Mouse (Mus musculus) Patski (cell line): ENCODE measurements around the gene Col19a1. TPM values are rescaled to one million over a fixed set of nuclear protein-coding genes. Genes with fewer than 3 reads are reported as not detected.
A peak's percentile ranks its signal among the peaks of the same experiment; 100 is the strongest.

Source experiments
- ATAC-seq: fragments of 100-300 bp; one replicate; pipeline ENCODE4 v1.8.0; 2021
- CTCF ChIA-PET: fragments of 350-600 bp; sonication (Branson Sonifier 250); formaldehyde crosslinking; loops from one replicate; lab custom pipeline; 2022; ENCODE audit warnings: inconsistent platforms; lab: Charles Lee
- POLR2A ChIA-PET: fragments of 350-600 bp; sonication (Branson Sonifier 250); formaldehyde crosslinking; loops from one replicate; lab custom pipeline; 2022; ENCODE audit warnings: antibody characterized with exemption, inconsistent platforms; lab: Charles Lee
- DNase-seq: peaks from one replicate; pipeline ENCODE4 v3.0.0-alpha.2; 2011; ENCODE audit warnings: low read depth, low spot score
- H3K27me3 ChIP-seq: fragments of 371-371 bp; one replicate; pipeline ENCODE4 v1.5.1; 2021
- CTCF ChIP-seq: fragments of 100-300 bp; IDR thresholded peaks from one replicate; pipeline ENCODE4 v1.5.1; 2021
- in situ Hi-C: fragments of 300-500 bp; cut with MboI; formaldehyde crosslinking; loops from 3 replicates; pipeline ENCODE4 v1.11.1; 2018; ENCODE audit warnings: low pct_unique_long_range_greater_than_20kb, mixed read lengths
- polyA plus RNA-seq: library from polyadenylated mRNA; unstranded; gene quantifications from one replicate; pipeline ENCODE4 v1.2.3, GENCODE M21; 2021

The Col19a1 gene
- polyA plus RNA-seq, 1 experiment from 2014 or later = not detected

DNA sequence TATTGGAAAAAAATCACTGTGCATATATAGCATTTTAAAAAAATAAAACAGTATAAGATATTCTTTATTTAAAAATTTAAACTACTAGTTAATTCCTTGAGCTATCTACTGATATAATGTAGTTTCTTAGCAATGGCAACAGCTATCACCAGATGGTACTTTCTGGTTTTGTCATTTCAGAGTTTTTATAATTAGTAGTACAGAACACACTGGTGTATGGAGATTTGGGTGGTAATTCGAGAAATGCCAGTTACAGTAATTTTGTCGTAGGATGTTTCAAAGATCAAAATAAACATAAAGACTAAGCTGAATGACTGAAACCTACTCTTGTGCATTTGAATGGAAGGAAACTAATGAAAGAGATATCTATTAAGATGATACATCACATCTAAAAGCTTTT is 129.3 kb downstream of the Col19a1 start:
- ChIA-PET POLR2A (no interaction called here), CTCF (no interaction called here)
- DNase-seq = no peak
- no peak for ATAC-seq
- no peak for TF ChIP-seq CTCF
- in situ Hi-C loops = no loop called here
- H3K27me3 ChIP-seq = no peaks in the 10 kb centered on the region

DNA sequence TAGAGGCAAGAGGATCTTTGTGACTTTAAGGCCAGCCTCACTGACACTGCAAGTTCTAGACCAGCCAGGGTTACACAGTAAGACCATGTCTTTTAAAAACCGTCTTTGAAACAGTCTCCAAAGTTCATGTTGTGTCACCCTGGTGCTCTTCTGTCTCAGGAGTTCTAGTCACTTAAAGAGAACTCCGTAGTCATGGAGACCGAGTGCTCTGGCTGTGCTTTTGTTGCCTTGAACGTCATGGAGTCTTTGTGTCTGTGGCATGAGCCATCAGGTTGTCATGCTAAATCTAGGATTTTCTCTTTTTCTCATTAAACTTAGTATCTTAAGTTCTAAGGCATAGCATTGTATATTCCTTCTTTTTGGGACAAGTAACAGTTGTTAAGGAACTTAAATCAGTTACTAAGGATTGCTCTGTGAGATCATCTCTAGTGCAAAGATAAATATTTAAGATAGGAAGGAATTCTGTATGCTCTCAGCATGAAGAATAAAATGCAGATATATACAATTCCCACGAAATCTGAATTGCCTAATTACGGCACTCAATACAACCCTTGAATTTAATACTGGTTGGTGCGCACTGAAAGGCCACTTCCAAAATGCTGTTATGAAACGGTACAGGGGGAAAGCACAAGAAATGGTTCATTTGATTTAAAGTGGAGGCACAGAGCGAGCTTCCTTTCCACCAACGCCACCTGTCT is 134.6 kb downstream of the Col19a1 start:
- in situ Hi-C loops = no loop called here
- ChIA-PET POLR2A (no interaction called here), CTCF (no interaction called here)
- DNase-seq (no peak), ATAC-seq (no peak)
- TF ChIP-seq CTCF = no peak
- H3K27me3 ChIP-seq = no peaks in the 10 kb centered on the region

DNA sequence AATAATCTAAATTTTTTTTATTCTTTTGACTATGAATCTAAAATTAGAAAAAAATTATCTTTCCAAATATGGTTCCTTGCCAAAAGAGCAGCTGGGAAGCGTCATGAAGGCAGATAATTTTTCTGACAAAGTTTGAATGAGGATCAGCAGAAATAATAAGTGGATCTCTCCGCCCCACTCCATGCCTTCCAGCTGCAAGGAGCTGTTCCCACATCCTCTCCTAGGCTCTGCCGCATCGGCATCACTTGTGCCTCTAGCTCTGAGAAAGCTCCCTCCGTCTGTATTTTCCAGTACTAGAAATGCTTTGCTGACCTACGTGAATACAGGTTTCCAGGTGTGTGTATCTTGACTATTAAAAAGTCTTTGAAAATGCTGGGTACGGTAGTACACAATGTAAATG is 135.1 kb downstream of the Col19a1 start:
- ATAC-seq (no peak), DNase-seq (no peak)
- in situ Hi-C loops = no loop called here
- POLR2A ChIA-PET = no interaction called here
- H3K27me3 ChIP-seq = no peaks in the 10 kb centered on the region
- CTCF ChIA-PET = no interaction called here
- no peak for TF ChIP-seq CTCF

DNA sequence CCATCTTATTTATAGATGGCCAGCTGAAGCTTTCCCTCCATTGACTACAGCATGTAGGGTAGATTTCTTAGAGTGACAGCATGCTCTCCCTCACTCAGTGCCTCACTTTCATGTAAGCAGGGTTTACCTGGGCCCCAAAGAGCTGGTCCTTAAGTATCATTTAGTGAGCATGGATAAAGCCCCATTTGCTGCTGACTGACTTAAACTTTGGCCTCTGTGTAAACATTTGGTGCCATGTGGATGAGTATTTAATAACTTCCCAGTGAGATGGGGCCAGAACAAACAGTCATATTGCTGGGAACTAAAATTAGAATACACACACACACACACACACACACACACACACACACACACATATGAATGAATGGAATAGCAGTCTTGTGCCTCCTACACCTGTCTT is 149.8 kb downstream of the Col19a1 start:
- DNase-seq (no peak), ATAC-seq (no peak)
- in situ Hi-C loops = no loop called here
- ChIA-PET CTCF (interaction anchor here (1.6 kb wide), 1 partner anchor 9 kb away, joined by 4 read pairs; no protein-coding TSS in a partner anchor), POLR2A (no interaction called here)
- TF ChIP-seq CTCF = no peak
- H3K27me3 ChIP-seq = peaks cover 6% of the 10 kb centered on the region

DNA sequence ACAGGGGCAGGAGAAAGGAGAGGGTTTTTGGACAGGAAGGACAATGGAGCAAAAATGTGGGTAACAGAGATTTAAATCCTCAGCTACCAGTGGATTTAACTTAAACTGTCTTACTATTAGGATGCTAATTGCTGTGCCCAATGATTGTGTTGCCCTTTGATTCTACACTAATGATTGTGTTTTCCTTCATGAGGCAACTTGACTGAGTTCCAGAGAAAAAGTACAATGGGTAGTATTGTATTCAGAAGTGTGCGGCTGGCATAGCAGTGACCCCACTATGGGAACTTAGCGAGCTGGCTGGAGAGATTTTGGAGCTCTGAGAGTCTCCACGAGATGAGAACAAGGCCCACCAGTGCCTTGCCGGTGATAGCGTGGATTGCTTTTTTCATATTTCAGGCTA is 159.0 kb downstream of the Col19a1 start:
- POLR2A ChIA-PET = interaction anchor here (0.6 kb wide), 1 partner anchor 28 kb away, joined by 3 read pairs; no protein-coding TSS in a partner anchor
- no peak for TF ChIP-seq CTCF
- no peak for DNase-seq
- ATAC-seq = no peak
- peaks cover 12% of the 10 kb centered on the region for H3K27me3 ChIP-seq
- CTCF ChIA-PET = interaction anchor here (1.1 to 1.3 kb wide), 2 partner anchors 8 to 15 kb away, joined by 4 read pairs; no protein-coding TSS in a partner anchor
- in situ Hi-C loops = no loop called here

DNA sequence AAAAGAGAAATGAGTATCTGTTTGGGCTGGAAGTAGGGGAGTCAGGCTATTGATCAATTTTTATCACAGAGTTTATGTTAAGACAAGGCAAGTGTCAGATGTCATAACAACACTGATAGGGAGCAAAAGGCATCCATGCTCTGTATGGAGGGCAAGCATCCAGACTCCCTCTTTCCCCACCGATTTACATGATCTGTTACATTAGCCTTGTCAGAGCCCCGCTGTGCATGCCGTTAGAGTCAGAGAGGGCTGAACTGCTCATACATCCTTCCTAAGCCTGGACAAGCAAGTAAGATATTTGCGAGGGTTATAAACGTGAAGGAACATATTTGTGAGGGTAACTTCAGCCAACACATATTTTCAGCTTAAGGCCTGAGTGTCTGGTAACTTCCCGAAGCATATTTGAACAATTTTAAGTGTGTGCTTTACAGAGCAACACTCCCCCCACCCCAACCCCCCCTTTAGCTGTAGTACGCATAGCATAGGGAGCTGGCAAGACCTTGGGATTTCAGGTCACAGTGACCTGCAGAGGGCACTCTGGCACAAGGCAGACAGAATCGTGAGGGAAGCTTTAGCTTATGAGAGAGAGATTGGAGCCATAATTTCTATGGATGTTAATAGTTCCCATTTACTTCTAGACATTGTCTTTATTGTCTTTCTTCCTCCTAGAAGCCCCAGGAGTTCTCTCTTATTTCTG is 209.0 kb downstream of the Col19a1 start:
- peak; percentile 70 for TF ChIP-seq CTCF
- ChIA-PET POLR2A (no interaction called here), CTCF (interaction anchor here (0.6 to 1.7 kb wide), 4 partner anchors 11 to 256 kb away, joined by 3 to 7 read pairs (median 5); no protein-coding TSS in a partner anchor)
- in situ Hi-C loops = no loop called here
- peaks cover 7% of the 10 kb centered on the region for H3K27me3 ChIP-seq
- DNase-seq = no peak
- ATAC-seq = no peak

DNA sequence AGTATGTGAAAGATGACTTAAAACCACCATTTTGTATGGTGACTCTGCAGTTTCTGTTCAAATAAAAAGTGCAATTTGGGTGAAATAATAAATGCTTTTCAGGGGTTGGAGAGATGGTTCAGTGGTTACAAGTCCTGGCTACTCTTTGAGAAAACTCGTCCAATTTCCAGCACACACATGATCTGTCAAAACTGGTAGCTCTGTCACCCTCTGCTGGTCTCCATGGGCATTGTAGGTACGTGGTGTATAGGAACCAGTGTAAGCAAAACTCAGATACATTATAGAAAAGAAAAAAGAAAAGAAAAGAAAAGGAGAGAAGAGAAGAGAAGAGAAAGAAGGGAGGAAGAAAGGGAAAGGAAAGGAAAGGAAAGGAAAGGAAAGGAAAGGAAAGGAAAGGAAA is 212.4 kb downstream of the Col19a1 start:
- ChIA-PET CTCF (no interaction called here), POLR2A (no interaction called here)
- peak; percentile 68 for TF ChIP-seq CTCF
- no peak for ATAC-seq
- in situ Hi-C loops = no loop called here
- DNase-seq = no peak
- H3K27me3 ChIP-seq = peaks cover 4% of the 10 kb centered on the region

DNA sequence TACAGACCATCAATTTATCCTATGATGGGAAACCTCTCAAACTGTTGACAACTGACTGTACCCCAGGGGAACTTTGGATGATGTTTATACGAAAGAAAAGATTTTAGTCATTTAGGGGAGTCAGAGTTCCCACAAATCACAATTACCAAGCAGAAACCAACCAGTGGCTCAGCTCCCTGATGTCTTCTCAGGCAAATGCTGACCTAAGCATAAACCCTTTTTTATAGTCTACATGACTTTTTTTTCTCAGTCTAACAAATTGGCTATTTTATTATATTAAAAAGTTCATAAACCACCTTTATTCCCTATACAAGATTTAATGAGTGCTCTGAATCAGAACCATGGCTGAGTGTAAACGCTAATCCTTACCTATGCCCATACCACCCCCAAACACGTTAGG is 213.6 kb downstream of the Col19a1 start:
- no peak for ATAC-seq
- in situ Hi-C loops = no loop called here
- no peak for TF ChIP-seq CTCF
- ChIA-PET CTCF (no interaction called here), POLR2A (no interaction called here)
- no peak for DNase-seq
- H3K27me3 ChIP-seq = peaks cover 7% of the 10 kb centered on the region

DNA sequence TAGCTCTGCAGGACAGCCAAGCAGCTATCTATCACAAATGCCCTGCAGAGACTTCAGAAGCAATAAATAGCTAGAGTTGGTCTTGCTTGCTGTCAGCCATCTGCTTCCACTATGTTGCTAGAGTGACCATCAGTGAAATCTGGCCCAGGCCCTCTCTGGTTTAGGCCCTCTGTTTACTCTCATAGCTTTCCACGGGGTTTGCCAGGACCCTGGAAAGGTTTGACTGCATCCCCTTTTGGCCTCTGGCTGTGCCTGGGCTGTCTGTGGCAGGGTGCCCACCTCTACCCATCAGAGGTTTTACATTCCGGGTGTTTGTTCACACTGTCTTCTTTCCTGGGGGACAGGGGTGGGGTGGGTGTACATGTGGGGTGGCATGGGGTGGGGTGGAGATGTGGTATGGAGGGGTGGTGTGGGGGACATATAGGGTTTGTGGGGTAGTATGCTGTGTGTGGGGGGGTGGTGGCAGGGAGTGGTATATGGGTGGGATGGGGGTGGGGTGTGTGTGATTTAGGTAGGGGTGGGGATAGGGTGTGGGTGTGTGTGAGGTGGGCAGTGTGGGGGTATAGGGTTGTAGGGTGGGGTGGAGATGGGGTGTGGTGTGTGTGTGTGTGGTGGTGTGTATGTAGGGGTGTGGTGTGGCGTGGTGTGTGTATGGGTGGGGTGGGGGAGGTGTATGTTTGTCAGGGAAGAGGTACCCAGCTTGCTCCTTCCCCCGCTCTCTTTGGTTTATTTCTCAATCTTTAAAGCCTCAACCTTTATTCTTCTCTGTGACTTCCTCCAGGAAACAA is 214.6 kb downstream of the Col19a1 start:
- POLR2A ChIA-PET = no interaction called here
- DNase-seq = no peak
- H3K27me3 ChIP-seq = peaks cover 12% of the 10 kb centered on the region
- no peak for TF ChIP-seq CTCF
- CTCF ChIA-PET = interaction anchor here (0.6 to 1.2 kb wide), 2 partner anchors 230 to 260 kb away, joined by 3 read pairs; no protein-coding TSS in a partner anchor
- in situ Hi-C loops = no loop called here
- ATAC-seq = no peak
